Mouse (Mus musculus) lung, adult 2 months (tissue): ENCODE data around the gene Anxa6.

Source experiments
- CTCF ChIP-seq: fragments of 200-500 bp; IDR thresholded peaks from 2 replicates; pipeline ENCODE4 v1.5.1; 2011; ENCODE audit warnings: mild to moderate bottlenecking, low read length, control low read depth; ENCODE audit not compliant: insufficient read depth
- POLR2A ChIP-seq: fragments of 200-500 bp; IDR thresholded peaks from 2 replicates; pipeline ENCODE4 v1.6.1; 2011; ENCODE audit warnings: low read depth, mild to moderate bottlenecking, control low read depth, low read length, borderline replicate concordance; ENCODE audit errors: extremely low read depth

- no peak for TF ChIP-seq CTCF
- no peak for TF ChIP-seq POLR2A
Observed at GRCm38 (mm10) chr11:54972789-54973188, 60.5 kb downstream of the Anxa6 start.
